Mouse (Mus musculus) MEL (cell line): ENCODE measurements at regions not wholly inside any gene's neighbourhood (a gene's known extent, or its start where the extent isn't known, plus 50 kb on each side); places are given as distances from the start of the nearest gene placed in this dataset.

Experiments used
- DNase-seq: peaks from one replicate; pipeline ENCODE4 v3.0.0; 2011; ENCODE audit warnings: low read depth, low spot score
- H3K27ac ChIP-seq: 2 replicates; pipeline ENCODE4 v1.5.1; 2012; ENCODE audit warnings: low read depth, mild to moderate bottlenecking, control low read depth, low read length, moderate library complexity; ENCODE audit not compliant: control insufficient read depth
- H3K27me3 ChIP-seq, 2 experiments: fragments of 150-350 bp in 1 of 2; sonication (generic) in 1 of 2; 2 replicates each; pipeline ENCODE4 v1.6.1; 2012; ENCODE audit warnings: low read length in 2 of 2, mild to moderate bottlenecking in 2 of 2, improper control_type of control experiment in 1 of 2, moderate library complexity in 1 of 2; ENCODE audit not compliant: insufficient read depth in 2 of 2, control insufficient read depth in 1 of 2
- H3K36me3 ChIP-seq, 2 experiments: 2 replicates each; pipeline ENCODE4 v1.6.1; 2012 to 2014; ENCODE audit warnings: low read length in 2 of 2, improper control_type of control experiment in 1 of 2, inconsistent platforms in 1 of 2, mild to moderate bottlenecking in 1 of 2; ENCODE audit not compliant: insufficient read depth in 2 of 2, control insufficient read depth in 1 of 2
- H3K4me1 ChIP-seq, 2 experiments: fragments of 150-350 bp in 1 of 2; sonication (generic) in 1 of 2; 2 replicates each; pipeline ENCODE4 v1.6.1; 2012; ENCODE audit warnings: low read length in 2 of 2, improper control_type of control experiment in 1 of 2, mild to moderate bottlenecking in 1 of 2; ENCODE audit not compliant: insufficient read depth in 2 of 2, control insufficient read depth in 1 of 2
- H3K4me3 ChIP-seq, 2 experiments: fragments of 150-350 bp in 1 of 2; sonication (generic) in 1 of 2; 2 replicates each; pipeline ENCODE4 v1.5.1; 2012; ENCODE audit warnings: low read depth in 2 of 2, low read length in 2 of 2, mild to moderate bottlenecking in 2 of 2, moderate library complexity in 2 of 2, control low read depth in 1 of 2, improper control_type of control experiment in 1 of 2; ENCODE audit not compliant: control insufficient read depth in 1 of 2, insufficient read depth in 1 of 2
- H3K79me2 ChIP-seq: 2 replicates; pipeline ENCODE4 v1.6.1; 2012; ENCODE audit warnings: mild to moderate bottlenecking, low read length, moderate library complexity; ENCODE audit not compliant: control insufficient read depth, poor library complexity, insufficient read depth
- H3K9ac ChIP-seq: 2 replicates; pipeline ENCODE4 v1.6.1; 2012; ENCODE audit warnings: low read depth, mild to moderate bottlenecking, control low read depth, low read length, moderate library complexity; ENCODE audit not compliant: control insufficient read depth, poor library complexity, severe bottlenecking
- H3K9me3 ChIP-seq: fragments of 150-350 bp; sonication (generic); replicated peaks from 2 replicates; pipeline ENCODE4 v1.6.1; 2012; ENCODE audit warnings: mild to moderate bottlenecking, low read length, improper control_type of control experiment, moderate library complexity; ENCODE audit not compliant: insufficient read depth
- CHD1 ChIP-seq: IDR thresholded peaks from 2 replicates; pipeline ENCODE4 v1.6.1; 2012; ENCODE audit warnings: low read depth, mild to moderate bottlenecking, inconsistent platforms, low read length, improper control_type of control experiment
- CHD2 ChIP-seq: IDR thresholded peaks from 2 replicates; pipeline ENCODE4 v1.6.1; 2011; ENCODE audit warnings: low read length, improper control_type of control experiment
- CTCF ChIP-seq, 3 experiments: IDR thresholded peaks in 2 of 3; conservative IDR thresholded peaks in 1 of 3; 2 replicates each; pipeline ENCODE4 v1.5.1; 2011 to 2012; ENCODE audit warnings: low read length in 3 of 3, low read depth in 2 of 3, mild to moderate bottlenecking in 2 of 3, improper control_type of control experiment in 1 of 3, inconsistent platforms in 1 of 3, mixed read lengths in 1 of 3, moderate library complexity in 1 of 3; ENCODE audit not compliant: control insufficient read depth in 1 of 3, insufficient read depth in 1 of 3, poor library complexity in 1 of 3, severe bottlenecking in 1 of 3
- E2F4 ChIP-seq: IDR thresholded peaks from 2 replicates; pipeline ENCODE4 v1.6.1; 2011; ENCODE audit warnings: low read depth, low read length, improper control_type of control experiment, borderline replicate concordance
- ELF1 ChIP-seq: IDR thresholded peaks from 2 replicates; pipeline ENCODE4 v1.6.1; 2014; ENCODE audit warnings: low read depth, mild to moderate bottlenecking, inconsistent platforms, low read length, improper control_type of control experiment, moderate library complexity
- ETS1 ChIP-seq: IDR thresholded peaks from 2 replicates; pipeline ENCODE4 v1.6.1; 2012; ENCODE audit warnings: low read depth, mild to moderate bottlenecking, inconsistent platforms, low read length, improper control_type of control experiment, moderate library complexity
- HCFC1 ChIP-seq: IDR thresholded peaks from 2 replicates; pipeline ENCODE4 v1.6.1; 2012; ENCODE audit warnings: low read depth, mild to moderate bottlenecking, inconsistent platforms, low read length, improper control_type of control experiment, moderate library complexity
- JUND ChIP-seq: IDR thresholded peaks from 2 replicates; pipeline ENCODE4 v1.6.1; 2011; ENCODE audit warnings: low read depth, mild to moderate bottlenecking, improper control_type of control experiment, low read length
- MEF2A ChIP-seq: IDR thresholded peaks from 2 replicates; pipeline ENCODE4 v1.6.1; 2014; ENCODE audit warnings: low read depth, mild to moderate bottlenecking, inconsistent platforms, low read length, improper control_type of control experiment; ENCODE audit not compliant: poor library complexity, insufficient replicate concordance, severe bottlenecking; ENCODE audit errors: extremely low read depth
- MYC ChIP-seq: IDR thresholded peaks from 2 replicates; pipeline ENCODE4 v1.6.1; 2011; ENCODE audit warnings: low read depth, mild to moderate bottlenecking, low read length, improper control_type of control experiment, moderate library complexity
- NELFE ChIP-seq: IDR thresholded peaks from 2 replicates; pipeline ENCODE4 v1.6.1; 2011; ENCODE audit warnings: low read depth, low read length, improper control_type of control experiment
- POLR2A ChIP-seq, 2 experiments: IDR thresholded peaks; 2 replicates each; pipeline ENCODE4 v1.6.1; 2011 to 2012; ENCODE audit warnings: low read length in 2 of 2, mild to moderate bottlenecking in 2 of 2, control low read depth in 1 of 2, improper control_type of control experiment in 1 of 2, low read depth in 1 of 2, moderate library complexity in 1 of 2; ENCODE audit not compliant: control insufficient read depth in 1 of 2, insufficient read depth in 1 of 2, poor library complexity in 1 of 2
- POLR2AphosphoS2 ChIP-seq: IDR thresholded peaks from 2 replicates; pipeline ENCODE4 v1.6.1; 2011; ENCODE audit warnings: low read length, improper control_type of control experiment
- POLR2AphosphoS5 ChIP-seq: IDR thresholded peaks from 2 replicates; pipeline ENCODE4 v1.6.1; 2012; ENCODE audit warnings: low read depth, borderline replicate concordance, mild to moderate bottlenecking, inconsistent platforms, low read length, moderate library complexity, mixed read lengths
- RAD21 ChIP-seq: IDR thresholded peaks from 2 replicates; pipeline ENCODE4 v1.6.1; 2011; ENCODE audit warnings: mild to moderate bottlenecking, low read depth, low read length, improper control_type of control experiment
- TBP ChIP-seq: IDR thresholded peaks from 2 replicates; pipeline ENCODE4 v1.8.0; 2011; ENCODE audit warnings: low read depth, low read length, improper control_type of control experiment
- USF1 ChIP-seq: IDR thresholded peaks from 2 replicates; pipeline ENCODE4 v1.6.1; 2014; ENCODE audit warnings: low read depth, mild to moderate bottlenecking, inconsistent platforms, low read length, improper control_type of control experiment, moderate library complexity
- ZMIZ1 ChIP-seq: IDR thresholded peaks from 2 replicates; pipeline ENCODE4 v1.6.1; 2012; ENCODE audit warnings: low read depth, mild to moderate bottlenecking, inconsistent platforms, low read length, improper control_type of control experiment, moderate library complexity
- ZNF384 ChIP-seq: IDR thresholded peaks from 2 replicates; pipeline ENCODE4 v1.6.1; 2012; ENCODE audit warnings: low read depth, mild to moderate bottlenecking, inconsistent platforms, low read length, improper control_type of control experiment

DNA sequence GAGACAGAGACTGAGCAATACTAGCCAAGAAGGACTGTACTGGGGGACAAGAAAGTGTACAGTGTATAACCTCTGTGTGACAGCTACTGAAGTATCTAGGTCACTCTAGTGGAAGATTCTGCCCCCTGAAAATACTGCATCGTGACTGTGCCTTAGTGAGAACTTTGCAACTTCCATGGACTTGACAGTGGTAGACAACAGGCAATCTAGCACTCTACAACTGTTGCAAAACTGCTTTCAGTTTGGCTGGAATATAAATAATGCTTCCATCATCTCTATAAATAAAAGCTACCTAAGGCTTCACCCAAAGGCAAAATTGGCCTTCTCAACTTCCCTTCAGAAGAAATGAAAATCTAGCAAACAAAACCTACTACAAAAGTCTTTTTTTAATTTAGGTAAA is 74.6 kb upstream of the Tent5a start:
- H3K27me3 ChIP-seq, result peaks cover 0 to 2% of the 10 kb centered on the region in 2 experiments; a peak in 2 of 4 replicates
- TF ChIP-seq POLR2AphosphoS2 (no peak), POLR2AphosphoS5 (no peak), HCFC1 (no peak), ZMIZ1 (no peak), RAD21 (no peak), MEF2A (no peak), CTCF (IDR thresholded peaks at IDR 0.05 in 2 of 3, conservative IDR thresholded peaks at IDR 0.05 in 1 of 3; ENCODE audit: control insufficient read depth in 1 of 3, insufficient read depth in 1 of 3, low read depth in 2 of 3, low read length in 3 of 3, poor library complexity in 1 of 3, severe bottlenecking in 1 of 3) (no peak), ETS1 (no peak), CHD1 (no peak), E2F4 (no peak)
- no peaks in the 10 kb centered on the region for H3K79me2 ChIP-seq
- H3K9me3 ChIP-seq, result no peaks in the 10 kb centered on the region
- H3K4me1 ChIP-seq, result no peaks in the 10 kb centered on the region
- no peaks in the 10 kb centered on the region for H3K36me3 ChIP-seq
- DNase-seq, result no peak
- H3K9ac ChIP-seq, result no peak overlapping the region
- H3K27ac ChIP-seq, result no peak overlapping the region
- no peak overlapping the region for H3K4me3 ChIP-seq

DNA sequence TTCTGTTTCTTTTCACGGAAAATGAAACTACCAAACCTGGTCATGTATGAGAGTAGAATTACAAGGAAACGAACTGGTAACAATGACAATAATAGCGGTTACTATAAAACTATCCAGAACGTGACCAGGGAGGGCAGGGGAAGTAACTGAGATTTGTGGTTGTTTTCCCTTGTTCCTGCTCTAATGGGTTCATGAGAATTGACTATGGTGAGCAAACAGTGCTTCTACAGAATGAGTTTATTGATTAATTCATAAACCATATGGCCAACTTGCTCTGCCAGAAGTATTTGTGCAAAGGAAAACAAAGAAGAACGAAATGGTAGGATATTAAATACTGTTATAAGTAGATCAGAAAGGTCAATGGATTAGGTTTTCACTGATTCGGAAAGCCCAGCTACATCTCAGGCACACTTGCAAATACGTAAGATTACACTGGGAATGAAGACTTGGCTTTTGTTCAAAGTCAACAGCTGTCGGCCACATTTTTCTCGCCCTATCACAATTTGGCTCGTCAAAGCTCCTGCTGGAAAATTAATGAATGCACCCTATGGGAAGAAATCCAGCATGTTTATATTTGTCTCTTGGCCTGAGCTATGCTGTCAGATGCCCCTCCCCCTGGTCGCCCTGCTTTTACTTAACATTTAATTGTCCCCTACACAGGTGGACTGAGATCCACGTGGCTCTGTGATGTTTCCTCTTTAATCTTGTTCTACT is 73.6 kb upstream of the Tent5a start:
- Histone ChIP-seq H3K27ac (no peak overlapping the region), H3K27me3 (peaks cover 0 to 2% of the 10 kb centered on the region in 2 experiments; a peak in 2 of 4 replicates), H3K9me3 (no peaks in the 10 kb centered on the region), H3K4me1 (no peaks in the 10 kb centered on the region), H3K9ac (no peak overlapping the region), H3K36me3 (no peaks in the 10 kb centered on the region), H3K79me2 (no peaks in the 10 kb centered on the region), H3K4me3 (no peak overlapping the region)
- TF ChIP-seq ELF1 (no peak), TBP (no peak), CHD2 (no peak), CTCF (IDR thresholded peaks at IDR 0.05 in 2 of 3, conservative IDR thresholded peaks at IDR 0.05 in 1 of 3; ENCODE audit: control insufficient read depth in 1 of 3, insufficient read depth in 1 of 3, low read depth in 2 of 3, low read length in 3 of 3, poor library complexity in 1 of 3, severe bottlenecking in 1 of 3) (no peak), NELFE (no peak), MYC (no peak), POLR2AphosphoS5 (no peak), ZNF384 (no peak), POLR2A (IDR thresholded peaks at IDR 0.05; ENCODE audit: control insufficient read depth in 1 of 2, insufficient read depth in 1 of 2, low read depth in 1 of 2, low read length in 2 of 2, poor library complexity in 1 of 2) (no peak), JUND (no peak), MEF2A (no peak), USF1 (no peak)
- no peak for DNase-seq
